Mouse (Mus musculus) frontal cortex, postnatal 10 days (tissue): ENCODE results near the gene Kctd19.

Source experiments
- DNase-seq, 2 experiments: peaks; one replicate each; pipeline ENCODE4 v3.0.0; 2022; ENCODE audit warnings: low spot score in 2 of 2, mixed read lengths in 1 of 2

Gene Kctd19

DNA sequence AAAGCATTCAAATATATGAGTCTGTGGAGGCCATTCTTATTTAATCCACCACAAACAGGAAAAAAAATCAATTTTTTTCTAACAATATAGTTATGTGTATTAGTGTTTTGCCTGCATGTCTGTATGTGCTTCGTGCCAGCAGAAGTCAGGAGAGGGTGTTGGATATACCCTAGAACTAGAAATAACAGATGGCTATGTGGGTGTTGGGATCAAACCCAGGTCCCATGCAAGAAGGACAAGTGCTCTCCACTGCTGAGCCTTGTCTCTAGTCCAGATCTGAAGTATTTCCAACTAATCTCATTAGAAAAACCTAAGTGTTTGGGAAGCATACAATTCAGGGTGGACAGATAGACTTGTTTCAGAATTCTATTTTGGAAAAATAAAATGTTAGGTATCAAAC lies 8.7 kb upstream of the Kctd19 start:
- DNase-seq, result no peak

DNA sequence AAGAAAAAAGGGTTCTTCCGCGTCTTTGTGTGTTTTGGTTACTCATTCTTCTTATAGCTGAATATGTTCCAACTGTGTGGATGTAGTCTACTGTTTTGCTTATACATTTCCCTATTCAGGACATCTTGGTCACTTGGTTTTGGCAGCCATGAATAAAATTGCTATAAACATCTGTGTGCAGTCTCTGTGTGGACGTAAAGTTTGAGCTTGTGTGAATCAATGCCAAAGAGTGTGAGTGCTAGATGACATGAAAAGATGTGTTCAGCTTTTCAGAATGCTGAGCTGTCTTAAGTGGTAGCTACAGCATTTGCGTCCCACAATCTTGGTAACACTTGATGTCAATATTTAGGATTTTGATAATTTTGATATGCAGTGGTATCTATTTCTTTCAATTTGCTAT lies 6.5 kb upstream of the Kctd19 start:
- no peak for DNase-seq

DNA sequence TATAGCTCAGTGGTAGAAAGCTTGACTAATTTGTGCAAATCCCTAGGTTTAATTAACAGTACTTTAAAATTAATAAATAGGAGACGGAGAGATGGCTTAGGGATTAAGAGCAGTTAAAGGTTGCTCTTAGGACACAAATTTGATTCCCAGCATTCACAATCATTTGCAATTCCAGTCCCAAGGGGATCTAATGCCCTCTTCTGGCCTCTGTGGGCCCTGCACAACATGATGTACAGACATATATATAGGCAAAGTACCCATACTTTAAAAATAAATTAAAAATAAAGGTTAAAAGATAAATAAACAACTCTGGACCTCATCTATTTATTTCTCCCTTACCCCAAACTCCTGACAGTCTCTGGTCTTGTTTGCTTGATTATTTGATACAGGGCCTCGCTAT lies 5.7 kb upstream of the Kctd19 start:
- no peak for DNase-seq

DNA sequence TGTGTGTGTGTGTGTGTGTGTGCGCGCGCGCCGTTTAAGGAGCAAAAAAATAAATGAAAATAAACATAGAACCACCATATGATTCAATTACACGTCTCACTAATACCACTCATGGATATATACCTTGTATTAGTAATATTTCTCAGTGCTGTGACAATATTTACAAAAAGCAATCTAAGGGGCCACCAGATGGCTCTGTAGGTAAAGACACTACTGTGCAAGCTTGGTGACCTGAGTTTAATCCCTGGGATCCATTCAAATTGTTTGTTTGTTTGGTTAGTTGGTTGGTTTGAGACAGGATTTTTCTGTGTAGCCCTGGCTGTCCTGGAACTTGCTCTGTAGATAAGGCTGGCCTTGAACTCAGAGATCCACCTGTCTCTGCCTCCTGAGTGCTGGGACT lies 3.4 kb downstream of the Kctd19 start:
- no peak for DNase-seq

DNA sequence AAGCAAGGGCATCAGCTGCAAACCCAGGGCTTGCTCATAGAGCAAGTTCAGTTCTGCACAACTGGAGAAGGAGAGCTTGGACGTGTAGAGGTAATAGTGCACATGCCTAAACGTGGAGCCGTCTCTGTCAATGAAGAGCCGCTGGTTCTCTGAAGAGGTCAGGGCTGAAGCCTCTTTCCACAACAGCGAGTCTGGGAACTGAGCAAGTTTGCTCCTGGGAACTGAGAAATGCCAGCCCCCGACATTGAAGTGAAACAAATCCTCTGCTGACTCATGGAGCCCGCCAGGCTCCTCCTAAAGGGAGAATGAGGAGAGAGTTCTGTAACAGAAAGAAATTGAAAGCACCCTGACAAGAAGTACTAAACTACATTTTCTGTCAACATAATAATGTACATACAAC lies 5.0 kb downstream of the Kctd19 start:
- no peak for DNase-seq

DNA sequence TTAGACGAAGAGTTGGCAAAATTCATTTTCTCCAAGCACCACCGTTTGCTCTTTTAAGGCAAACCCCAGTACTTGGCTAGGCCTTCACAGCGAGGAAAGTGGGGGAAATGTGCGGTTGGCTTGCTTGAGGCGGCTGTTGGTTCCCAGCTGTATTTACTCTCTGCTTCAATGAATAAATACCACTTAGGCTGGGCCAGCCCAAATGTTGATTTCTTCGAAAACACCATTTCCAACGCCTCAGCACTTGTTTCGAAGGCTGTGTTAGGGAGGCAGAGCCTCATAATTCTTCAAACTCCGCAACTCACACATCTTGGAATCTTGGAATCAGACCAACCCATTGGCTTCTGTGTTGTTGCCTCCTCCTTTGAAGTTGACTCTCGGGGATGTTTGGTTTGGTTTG lies 6.9 kb downstream of the Kctd19 start:
- no peak for DNase-seq

DNA sequence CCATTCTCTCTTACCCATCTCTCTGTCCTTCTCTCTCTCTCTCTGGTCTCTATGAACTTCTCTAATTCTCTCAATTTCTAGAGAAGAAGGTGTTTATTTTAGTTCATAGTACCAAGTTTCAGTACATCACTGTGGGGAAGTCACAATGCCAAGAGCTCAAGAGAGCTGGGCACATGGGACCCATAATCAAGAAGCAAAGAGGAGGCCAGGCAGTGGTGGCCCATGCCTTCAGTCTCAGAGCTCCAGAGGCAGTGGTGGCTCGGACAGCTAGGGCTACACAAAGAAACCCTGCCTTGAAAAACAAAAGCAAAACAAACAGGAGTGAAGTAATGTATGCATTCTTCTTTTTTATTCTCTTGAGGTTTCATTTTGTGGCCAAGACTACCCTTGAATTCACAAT lies 8.8 kb downstream of the Kctd19 start:
- DNase-seq, result no peak

DNA sequence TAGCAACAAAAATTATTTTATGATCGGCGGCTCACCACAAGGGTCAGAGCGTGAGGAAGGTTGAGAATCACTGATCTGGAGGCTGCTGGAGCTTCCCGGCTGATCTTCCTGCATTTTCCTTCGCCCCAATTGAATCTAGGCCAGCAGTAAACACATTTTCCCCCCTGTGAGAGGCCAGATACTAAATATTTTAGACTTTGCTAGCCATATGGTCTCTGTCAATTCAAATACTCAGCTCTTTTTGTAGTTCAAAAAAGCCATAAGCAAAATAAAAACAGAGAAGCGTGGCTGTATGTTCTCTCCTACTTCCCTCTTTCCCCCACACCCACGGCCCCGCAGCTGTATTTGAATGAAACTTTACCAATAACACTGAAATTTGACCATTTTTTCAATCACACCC lies 9.8 kb downstream of the Kctd19 start:
- DNase-seq, result no peak

DNA sequence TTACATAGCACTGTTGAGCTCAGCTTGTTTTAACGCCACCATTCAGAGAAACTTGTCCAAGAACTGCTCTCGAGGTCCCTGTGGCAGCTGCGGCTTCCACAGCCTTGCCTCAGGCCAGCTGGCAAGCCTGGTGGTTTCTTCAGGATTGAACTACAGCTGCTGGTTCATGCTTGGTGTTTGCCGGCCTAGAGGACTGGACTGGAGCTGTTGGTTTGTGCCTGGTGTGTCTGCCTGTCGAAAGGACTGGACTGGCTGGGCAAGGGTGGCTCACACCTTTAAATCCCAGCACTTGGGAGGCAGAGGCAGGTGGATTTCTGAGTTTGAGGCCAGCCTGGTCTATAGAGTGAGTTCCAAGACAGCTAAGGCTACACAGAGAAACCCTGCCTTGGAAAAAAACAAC lies 13.3 kb downstream of the Kctd19 start:
- no peak for DNase-seq

DNA sequence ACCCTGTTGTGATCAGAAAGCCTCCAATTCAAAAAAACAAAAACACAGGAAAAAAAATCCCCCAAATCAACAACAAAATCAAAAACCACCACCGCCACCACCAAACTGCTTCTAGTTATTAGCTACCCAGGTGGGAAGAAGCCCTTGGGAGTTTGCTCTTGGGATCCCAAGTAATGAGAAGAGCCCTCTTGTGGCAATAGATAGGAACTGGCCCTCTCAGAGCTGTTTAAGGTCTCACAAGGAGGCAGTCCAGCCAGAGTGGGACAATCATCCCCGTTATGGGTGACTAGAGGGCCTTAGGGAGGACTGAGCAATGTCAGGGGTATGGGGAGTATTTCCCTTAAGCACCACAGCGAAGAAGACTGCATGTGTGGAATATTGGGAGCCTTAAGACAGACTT lies 15.6 kb downstream of the Kctd19 start:
- DNase-seq, result no peak

DNA sequence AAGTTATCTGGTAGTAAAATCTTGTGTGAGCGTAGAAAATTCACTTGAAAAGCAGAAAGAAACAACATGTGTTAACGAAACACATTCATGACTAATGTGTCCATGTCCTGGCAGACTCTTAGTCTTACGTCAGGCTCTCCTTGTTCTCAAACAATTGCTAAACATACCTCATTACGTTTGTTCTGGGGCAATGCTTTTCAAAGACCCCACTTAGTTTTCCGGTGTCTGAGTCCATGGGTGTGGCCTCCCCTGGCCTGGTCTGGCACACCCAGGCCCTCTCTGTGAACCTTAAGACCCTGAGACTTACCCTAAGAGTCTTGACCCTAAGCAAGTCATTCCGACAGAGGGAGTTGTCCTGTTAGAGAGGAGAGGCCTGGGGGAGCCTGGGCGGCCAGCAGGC lies 19.4 kb downstream of the Kctd19 start:
- no peak for DNase-seq

DNA sequence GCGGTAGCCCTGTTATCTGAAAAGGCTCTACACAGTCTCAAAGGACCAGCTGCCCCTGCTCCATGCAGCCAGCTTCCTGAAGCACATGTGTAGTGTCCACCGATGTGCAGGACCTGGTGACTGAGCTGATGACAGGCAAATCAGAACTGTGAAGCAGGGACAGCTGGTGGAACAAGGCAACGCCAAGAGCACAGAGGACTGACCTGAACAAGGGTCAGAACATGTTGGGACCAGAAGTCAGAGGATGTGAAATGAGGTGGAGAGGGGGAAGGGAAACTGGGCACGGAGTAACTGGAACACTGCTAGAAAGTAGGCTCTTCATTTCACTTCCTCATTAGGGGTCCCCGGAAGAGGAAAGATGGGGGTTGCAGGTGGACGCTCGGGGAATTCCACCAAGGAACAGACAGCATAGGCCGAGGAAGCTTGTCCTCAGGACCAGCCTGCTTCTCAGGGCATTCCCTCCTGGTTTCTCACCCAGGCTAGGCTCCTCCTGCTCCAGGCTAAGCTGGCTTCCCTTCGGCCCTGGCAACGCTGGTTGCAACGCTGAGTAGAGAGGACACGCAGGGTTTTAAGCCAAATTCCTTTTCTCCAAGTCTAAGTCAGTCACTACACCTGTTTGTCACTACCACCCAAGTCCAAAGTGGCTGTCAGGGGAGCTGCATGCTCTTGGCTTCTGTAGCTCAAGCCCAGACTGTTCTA lies 20.1 kb downstream of the Kctd19 start:
- no peak for DNase-seq

DNA sequence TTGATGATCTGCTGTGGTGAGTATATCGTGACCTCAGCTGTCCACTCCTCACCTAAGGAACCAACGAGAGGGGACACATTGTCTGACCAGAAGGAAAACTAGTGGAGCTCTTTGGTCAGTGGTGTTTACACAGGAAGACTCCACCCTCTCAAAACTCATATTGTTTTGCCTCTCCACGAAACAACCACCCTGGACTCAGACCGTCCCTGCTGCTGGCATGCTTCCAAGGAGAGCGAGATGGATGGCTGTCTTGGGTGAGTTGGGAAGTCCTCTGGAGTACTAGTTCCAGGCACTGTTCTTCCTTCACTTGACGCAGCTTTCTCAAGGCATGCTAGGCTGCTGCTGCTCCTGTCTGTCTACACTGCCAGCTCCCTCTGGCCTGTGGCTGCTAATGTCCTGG lies 24.2 kb downstream of the Kctd19 start:
- DNase-seq, result no peak

DNA sequence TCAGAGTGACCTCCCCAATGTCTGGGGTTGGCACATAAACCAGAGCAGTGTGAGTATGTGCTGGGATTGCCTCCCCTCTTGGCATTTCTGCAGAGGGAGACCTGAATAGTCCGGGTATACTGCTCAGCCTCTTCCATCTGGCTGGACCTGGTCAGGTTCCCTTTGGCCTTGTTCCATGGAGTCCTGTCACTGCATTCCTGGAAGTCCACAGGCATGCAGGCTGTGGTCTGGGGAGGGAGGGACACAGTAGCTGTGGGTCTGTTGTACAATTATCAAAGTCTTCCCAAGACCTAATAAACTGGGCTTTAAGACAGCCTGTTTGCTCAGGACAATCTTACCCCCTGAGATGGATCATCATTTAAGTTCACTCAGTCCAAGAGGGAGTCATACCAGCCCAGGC lies 26.2 kb downstream of the Kctd19 start:
- no peak for DNase-seq

DNA sequence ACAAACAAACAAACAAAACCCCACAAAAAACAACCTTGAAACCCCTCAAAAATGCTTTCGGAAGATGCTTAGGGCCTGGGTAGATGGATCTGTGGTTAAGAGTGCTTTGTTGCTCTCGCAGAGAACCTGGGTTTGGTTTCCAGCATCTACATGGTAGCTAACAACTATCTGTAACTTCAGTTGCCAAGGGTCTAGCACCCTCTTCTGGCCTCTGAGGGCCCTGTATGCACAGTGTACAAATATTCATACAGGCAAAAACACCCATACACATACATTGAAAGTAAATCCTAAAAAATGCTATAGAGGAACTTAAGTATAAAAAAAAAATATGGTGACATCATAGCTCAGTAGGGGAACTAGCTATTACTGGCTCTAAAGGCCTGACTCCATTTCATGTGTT lies 29.2 kb downstream of the Kctd19 start:
- DNase-seq, result no peak

DNA sequence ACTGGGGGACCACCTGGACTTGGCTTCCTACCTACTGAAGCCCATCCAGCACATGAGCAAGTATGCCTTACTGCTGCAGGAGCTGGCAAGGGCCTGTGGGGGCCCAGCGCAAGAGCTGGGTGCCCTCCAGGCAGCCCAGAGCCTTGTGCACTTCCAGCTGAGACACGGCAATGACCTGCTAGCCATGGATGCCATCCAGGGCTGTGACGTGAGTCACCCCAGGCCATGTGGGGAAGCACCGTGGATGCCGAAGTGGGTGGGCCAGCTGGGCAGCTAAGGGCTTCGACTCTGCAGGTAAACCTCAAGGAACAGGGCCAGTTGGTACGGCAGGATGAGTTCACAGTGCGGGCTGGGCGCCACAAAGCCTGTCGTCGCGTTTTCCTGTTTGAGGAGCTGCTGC lies 33.0 kb downstream of the Kctd19 start:
- DNase-seq, result no peak

DNA sequence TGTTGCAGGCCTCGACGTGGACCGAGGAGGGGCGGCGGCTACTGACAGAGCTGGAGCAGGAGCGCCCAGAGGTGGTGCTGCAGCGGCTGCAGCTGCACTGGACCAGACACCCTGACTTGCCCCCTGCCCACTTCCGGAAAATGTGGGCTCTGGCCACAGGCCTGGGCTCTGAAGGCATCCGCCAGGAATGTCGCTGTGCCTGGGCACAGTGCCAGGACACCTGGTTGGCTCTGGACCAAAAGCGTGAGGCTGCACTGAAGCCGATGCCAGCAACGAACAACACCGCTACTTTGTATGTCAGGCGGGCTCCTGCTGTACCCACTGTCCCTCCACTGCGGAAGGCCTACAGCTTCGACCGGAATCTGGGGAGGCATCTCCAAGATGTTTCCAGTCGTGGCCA lies 34.6 kb downstream of the Kctd19 start:
- DNase-seq, result peak in 1 of 2 experiments; percentile 48

DNA sequence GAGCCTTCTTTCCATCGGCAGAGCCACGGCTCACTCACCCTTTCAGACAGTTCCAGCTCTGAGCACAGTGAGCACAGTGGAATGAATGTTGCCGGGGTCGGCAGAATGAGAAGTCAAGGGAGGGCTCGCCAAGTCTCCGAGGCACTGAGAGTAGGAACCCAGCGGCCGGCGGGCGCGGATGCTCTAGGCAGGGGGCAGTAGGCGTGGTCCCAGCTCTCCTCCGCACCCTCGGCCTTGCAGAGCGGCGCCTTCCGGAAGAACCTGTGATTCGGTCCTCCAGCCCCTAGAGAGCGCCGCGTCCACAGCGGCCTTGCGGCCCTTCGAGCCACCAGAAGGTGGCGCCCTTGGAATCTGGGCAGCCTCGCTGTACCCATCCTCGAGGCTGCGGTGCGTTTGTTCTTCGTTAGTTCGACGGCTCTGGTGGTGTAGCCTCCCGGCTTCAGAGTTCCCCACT lies 38.8 kb downstream of the Kctd19 start:
- DNase-seq, result no peak

DNA sequence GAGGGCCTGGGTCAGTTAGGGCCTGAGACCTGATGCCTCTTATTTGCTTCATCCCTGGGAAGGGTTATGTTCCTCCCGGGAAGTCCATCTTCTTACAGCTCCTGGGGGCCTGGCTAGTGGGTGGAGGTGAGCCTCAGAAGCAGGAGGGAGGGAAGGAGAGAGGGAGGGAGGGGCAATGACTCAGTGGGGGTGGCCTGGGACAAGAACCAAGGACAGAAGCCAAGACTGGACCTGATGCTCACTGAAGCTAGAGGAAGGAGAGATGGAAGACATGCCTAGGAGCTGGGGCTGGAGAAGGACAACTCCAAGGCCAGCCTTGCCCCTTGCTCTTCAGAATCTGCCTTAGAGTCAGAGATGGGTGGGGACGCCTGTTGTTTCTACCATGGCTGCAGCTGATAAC lies 40.3 kb downstream of the Kctd19 start, which contains the start of gene Plekhg4:
Gene Plekhg4 (plus strand): TSS at position 243 of the 400 bp plus-strand sequence.
- no peak for DNase-seq

DNA sequence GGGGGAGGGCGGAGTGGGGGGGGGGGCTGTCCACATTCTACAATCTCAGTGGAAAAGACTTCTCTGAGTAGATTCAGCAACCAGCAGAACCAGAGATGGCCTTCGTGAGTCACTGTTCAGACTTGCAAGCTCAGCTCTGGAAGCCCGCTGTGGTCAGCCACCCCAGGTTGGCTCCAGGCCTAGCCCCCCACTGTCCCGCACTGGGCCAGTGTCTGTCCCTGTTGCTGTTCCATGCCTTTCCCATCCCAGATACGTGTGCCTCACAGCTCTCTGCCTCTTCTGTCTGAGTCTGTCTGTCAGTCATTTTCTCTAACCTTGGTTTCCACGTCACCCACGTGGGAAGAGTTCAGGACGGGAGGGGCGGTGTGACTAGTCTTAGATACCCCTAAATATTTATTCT lies 40.8 kb downstream of the Kctd19 start:
- no peak for DNase-seq

DNA sequence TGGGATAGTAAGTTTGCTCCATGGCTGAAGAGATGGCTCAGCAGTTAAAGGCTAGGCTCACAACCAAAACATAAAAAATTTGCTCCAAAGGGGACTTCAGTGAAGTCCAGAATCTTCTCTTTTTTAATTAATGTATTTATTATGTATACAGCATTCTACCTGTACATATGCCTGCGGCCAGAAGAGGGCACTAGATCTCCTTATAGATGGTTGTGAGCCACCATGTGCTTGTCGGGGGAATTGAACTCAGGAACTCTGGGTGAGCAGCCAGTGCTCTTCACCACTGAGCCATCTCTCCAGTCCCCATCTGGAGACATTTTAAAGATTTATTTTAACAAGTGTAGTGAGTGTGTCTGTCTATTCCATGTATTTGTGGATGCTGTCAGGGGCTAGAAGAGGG lies 46.2 kb downstream of the Kctd19 start:
- no peak for DNase-seq

DNA sequence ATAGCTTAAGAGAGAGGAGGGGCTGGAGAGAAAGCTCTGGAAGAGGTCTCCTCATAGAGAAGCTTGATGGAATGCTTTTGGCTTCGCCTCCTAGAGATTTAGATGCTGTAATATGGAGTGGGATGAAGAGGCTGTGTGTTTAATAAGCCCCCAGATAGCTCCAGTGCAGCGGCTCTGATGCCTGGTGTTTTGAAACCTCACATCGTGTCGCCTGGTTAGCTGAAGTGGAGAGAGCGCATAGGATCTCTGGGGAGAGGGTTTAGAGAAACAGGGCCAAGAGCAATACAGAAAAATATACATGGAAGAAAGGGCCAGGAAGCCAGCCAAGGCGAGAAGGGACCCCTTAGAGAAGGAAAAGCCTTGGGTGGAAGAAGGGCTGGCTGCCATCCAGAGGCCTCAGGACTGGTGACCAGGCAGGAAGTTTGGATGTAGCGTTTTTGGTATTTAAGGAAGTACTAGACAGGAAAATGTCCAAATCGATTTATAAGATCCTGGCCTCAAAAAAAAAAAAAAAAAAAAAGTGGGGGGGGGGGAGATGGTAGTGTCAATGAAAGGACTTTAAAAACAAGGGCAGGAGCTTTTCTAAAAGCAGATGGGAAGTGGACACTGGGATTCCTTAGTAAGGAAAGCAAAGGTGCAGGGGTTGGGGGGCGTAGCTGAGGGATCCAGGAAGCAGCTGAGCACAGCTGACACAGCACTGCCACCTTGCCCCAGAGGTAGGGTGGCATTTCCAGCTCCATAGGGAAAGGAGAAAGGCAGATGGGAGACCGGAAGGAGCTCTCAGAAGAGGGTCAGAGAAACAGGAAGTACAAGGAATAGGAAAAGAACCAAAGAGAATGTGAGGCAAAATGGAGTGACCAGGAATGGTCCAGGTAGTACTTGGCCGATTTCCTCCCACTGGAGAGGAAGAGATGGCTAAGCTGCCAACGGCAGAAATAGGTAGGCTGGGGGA lies 51.3 kb downstream of the Kctd19 start:
- DNase-seq, result no peak

DNA sequence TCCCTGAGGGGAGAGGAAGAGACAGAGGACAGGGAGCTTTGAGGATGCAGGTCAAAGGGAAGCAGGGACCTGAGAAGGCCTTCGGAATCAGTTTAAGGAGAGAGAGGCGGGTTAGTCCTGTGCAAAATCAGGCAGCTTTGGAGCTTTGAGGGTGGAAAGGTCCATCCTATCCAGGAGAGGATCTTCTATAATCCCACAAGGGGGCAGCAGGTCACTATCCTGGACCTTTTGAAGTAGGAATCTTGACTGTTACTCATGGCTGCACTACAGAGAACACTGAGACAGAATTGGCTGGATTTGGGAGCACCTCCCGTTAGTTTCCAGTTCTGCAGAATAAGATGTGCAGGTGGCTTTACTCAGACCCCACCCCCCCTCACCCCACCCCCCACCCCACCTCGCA lies 53.7 kb downstream of the Kctd19 start:
- no peak for DNase-seq
